Mouse (Mus musculus): ENCODE data around the gene Gimap9.

The Gimap9 gene

GRCm38 (mm10) chr6:48696830-48697554 is 21.1 kb downstream of the Gimap9 start:
- DNase-seq = no peak

DNA sequence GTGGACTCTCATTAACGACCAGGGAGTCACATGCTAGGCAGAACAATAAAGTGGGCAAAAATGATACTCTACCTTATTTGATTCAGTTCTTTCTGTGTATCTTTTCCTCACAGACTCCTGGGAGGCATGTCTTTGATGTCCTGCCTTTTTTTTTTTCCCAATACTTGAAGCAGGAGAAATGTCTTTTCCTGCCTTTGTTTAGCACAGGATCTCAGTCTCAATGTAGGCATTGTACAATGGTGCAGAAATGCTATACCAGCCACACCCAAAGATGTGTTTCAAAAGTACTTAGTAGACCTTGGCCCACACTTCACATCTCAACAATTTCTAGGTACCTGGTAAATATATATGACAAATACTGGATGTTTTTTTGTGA is 21.6 kb downstream of the Gimap9 start:
- DNase-seq = no peak

GRCm38 (mm10) chr6:48698066-48698856 is 22.3 kb downstream of the Gimap9 start:
- DNase-seq = no peak

GRCm38 (mm10) chr6:48698888-48699287 is 23.0 kb downstream of the Gimap9 start:
- no peak for DNase-seq

DNA sequence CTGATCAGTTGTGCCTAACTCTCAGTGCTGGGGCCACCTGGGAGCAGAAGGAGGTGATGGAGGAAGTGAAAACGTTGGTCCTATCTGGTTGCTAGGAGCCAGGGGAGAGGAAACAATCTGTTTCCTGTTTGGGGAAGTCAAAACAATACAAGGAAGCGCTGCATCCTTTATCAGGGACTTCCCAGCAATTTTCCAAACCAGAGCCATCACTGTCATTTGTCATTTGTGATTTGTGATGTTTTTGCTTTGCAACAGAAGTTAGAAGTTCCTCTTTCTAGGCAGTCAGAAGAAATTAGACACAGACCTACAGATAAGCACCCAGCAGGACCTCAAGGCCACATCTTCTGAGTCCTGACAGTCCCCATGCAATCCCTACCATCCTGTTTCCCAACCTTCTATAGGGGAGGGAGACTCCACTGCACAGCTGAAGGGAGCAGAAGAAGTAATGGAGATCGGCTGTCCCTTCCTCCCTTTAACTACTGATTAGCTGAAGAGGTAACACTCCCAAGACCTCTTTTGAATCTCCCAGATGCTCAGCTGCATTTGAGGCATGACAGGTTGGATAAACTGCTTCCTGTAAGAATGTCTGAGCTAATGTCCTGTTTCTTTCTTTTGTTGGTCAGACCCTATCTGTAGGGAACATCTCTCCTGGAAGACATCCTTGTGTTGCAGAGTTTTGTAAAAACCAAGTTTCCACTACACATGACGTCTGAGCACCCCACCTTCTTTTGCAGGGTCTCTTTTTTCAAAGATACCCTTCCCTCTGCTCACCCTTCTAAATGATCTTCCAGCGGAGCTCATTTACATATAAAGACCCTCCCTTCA is 24.5 kb downstream of the Gimap9 start:
- no peak for DNase-seq

GRCm38 (mm10) chr6:48702146-48702545 is 26.2 kb downstream of the Gimap9 start:
- no peak for DNase-seq

GRCm38 (mm10) chr6:48702601-48703000 is 26.7 kb downstream of the Gimap9 start:
- DNase-seq = no peak

- DNase-seq = no peak
These were observed 28.2 kb downstream of the Gimap9 start for GRCm38 (mm10) chr6:48704146-48704545.

DNA sequence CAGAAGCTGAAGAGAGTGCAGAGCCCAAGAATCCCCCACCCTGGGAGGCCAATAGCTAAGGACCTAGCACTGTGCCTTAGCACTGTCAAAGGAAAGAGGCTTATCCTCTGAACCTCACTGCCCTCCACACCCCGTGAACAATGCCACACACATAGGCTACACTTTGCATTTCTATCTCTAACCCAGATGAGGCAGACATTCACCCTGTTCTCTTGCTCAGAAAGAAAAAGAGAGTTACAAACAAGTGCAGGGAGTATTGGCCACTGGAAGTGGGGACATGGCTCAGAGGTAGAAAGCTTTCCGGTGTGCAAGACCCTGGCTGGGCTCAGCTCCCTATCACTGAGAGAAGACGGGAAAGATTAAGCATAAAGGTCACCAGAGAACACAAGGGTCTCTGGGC is 30.2 kb downstream of the Gimap9 start:
- no peak for DNase-seq

DNA sequence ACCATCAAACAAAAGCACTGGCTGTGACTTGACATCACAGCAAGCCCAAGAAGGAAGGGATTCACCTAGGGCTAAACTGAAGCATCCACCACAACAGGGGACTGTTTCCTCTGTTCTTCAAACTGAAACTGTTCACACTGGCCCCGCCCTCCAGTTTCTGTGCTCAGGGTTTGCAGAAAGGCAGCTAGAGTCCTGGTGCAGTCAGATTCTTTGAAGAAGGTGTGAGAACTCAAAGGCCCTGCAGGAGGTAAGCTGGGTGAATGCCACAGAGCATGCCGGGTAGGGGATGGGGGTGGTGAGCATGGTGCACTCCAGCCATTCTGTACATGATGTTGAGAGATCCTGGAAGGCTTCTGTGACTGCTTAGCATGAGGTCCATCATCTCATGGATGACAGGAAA is 42.5 kb downstream of the Gimap9 start, which contains the start of the genes Gm28053 and Gimap7:
Gene Gm28053, plus strand, starts transcription at position 153 of the 400 bp plus-strand sequence.
Gene Gimap7, plus strand, starts transcription at position 167 of the 400 bp plus-strand sequence.
- no peak for DNase-seq

DNA sequence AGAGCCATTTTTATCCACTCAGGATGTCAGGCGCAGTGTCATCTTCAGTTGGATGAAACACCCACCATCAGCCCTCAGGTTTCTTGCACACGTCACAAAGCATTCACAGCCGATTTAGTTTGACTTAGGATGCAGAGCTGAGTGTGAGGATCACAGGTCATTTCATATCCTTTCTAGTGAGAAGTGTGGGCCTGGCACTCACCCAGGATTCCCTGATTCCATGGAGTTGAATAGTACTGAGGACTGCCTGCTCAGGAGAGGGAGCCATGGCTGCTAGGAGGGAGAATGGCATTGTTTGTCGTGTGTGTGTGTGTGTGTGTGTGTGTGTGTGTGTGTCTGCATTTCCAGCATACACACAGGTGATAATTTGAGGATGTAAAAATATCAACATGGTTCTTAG is 44.4 kb downstream of the Gimap9 start:
- DNase-seq = no peak

GRCm38 (mm10) chr6:48723468-48723867 is 47.5 kb downstream of the Gimap9 start:
- DNase-seq = no peak

- DNase-seq = no peak
These were observed 49.5 kb downstream of the Gimap9 start for GRCm38 (mm10) chr6:48725476-48725875.

- no peak for DNase-seq
These were observed 51.8 kb downstream of the Gimap9 start for GRCm38 (mm10) chr6:48727761-48728160.

All from right cerebral cortex, postnatal 25 days (tissue).